Mouse (Mus musculus) lung, adult 2 months (tissue): Measurements from ENCODE around the gene Capn8.

Experiments
- CTCF ChIP-seq: fragments of 200-500 bp; IDR thresholded peaks from 2 replicates; pipeline ENCODE4 v1.5.1; 2011; ENCODE audit warnings: mild to moderate bottlenecking, low read length, control low read depth; ENCODE audit not compliant: insufficient read depth
- POLR2A ChIP-seq: fragments of 200-500 bp; IDR thresholded peaks from 2 replicates; pipeline ENCODE4 v1.6.1; 2011; ENCODE audit warnings: low read depth, mild to moderate bottlenecking, control low read depth, low read length, borderline replicate concordance; ENCODE audit errors: extremely low read depth

GRCm38 (mm10) chr1:182559530-182559929, 5.3 kb upstream of the Capn8 start:
- TF ChIP-seq CTCF (no peak), POLR2A (no peak)
